In the genomic region with DNA sequence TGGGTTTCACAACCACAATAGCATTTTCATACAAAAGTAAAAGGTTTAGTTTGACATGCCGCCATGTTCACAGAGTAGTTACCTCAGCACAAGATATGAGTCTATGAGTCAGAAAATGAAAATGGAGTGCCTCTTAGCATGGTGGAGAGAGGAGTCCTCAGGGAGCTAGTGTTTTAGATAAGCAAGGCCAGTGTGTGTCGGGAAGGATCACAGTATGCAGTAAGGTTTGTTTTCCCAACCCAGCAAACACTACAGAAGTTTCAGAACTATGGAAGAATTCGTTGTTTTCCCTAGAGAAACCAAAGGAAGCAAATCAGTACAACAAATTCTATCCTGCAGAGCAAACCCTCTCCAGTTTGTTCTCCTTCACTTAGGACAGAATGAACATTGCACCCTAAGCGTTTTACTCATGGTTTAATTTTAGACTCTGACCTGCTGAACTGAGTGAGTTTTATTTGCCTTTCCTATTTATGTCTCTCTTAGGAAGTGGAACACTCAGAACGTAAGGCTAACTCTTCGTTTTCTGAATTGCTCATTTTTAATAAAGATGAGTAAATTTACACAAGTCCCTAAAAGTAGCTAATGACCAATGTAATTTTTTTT, we compare ENCODE assay signal across 14 mouse cellular contexts. TPM values are rescaled to one million over a fixed set of nuclear protein-coding genes. Genes with fewer than 3 reads are reported as not detected.
A peak's percentile ranks its signal among the peaks of the same experiment; 100 is the strongest.
DNase-seq lines count a peak whose midpoint lies in the region; ATAC-seq and TF ChIP-seq lines count a peak whose summit lies in the region.
"Had no signal": no experiment of that assay in that cellular context is flagged by ENCODE, and none has a peak within 500 bp of the region (broad histone marks: within the 10 kb centered on the region; RNA-seq: fewer than 3 reads in every experiment).

No protein-coding gene starts in this region.

- WGBS in midbrain, postnatal 0 days = 84% methylated on average over 6 of the region's 6 CpGs
- 91% methylated on average over 6 of the region's 6 CpGs for WGBS in midbrain, embryonic 14.5 days
- 62% methylated on average over 6 of the region's 6 CpGs for WGBS in intestine, embryonic 16.5 days
- WGBS in small intestine, adult 2 months = 26% methylated on average over 6 of the region's 6 CpGs

- H3K27me3 ChIP-seq in midbrain, postnatal 0 days (ENCODE audit: insufficient read depth, low read length) = no peaks in the 10 kb centered on the region
- no peaks in the 10 kb centered on the region for H3K27me3 ChIP-seq in midbrain, embryonic 14.5 days (ENCODE audit: control insufficient read depth, insufficient read depth, low read length)
- H3K27me3 ChIP-seq in intestine, embryonic 16.5 days (replicated peaks; ENCODE audit: control insufficient read depth, insufficient read depth, low read length) = no peaks in the 10 kb centered on the region
- H3K27me3 ChIP-seq in small intestine, adult 2 months (ENCODE audit: control insufficient read depth, insufficient read depth, low read length) = no peaks in the 10 kb centered on the region
- H3K27me3 ChIP-seq: limb, embryonic 15.5 days had no signal

- TF ChIP-seq CTCF in midbrain, postnatal 0 days (IDR thresholded peaks at IDR 0.05) = no peak
- TF ChIP-seq CTCF in small intestine, adult 2 months (IDR thresholded peaks at IDR 0.05; ENCODE audit: extremely low read depth, insufficient read length, insufficient replicate concordance, low read depth, low read length) = no peak

- H3K27ac ChIP-seq in midbrain, postnatal 0 days (ENCODE audit: low read depth, low read length) = peak overlapping the region; percentile 32; the same call in 1 of the 2 replicates
- H3K27ac ChIP-seq in midbrain, embryonic 14.5 days (replicated peaks; ENCODE audit: low read depth, low read length) = no peak overlapping the region
- H3K27ac ChIP-seq in intestine, embryonic 16.5 days (ENCODE audit: low read length) = peak overlapping the region; percentile 72; the same call in 1 of the 2 replicates
- H3K27ac ChIP-seq in small intestine, adult 2 months (ENCODE audit: insufficient read depth, low read depth, low read length) = peak overlapping the region; percentile 98
- H3K27ac ChIP-seq: hindbrain, embryonic 10.5 days; limb, embryonic 15.5 days had no signal

- no peak overlapping the region for H3K9ac ChIP-seq in midbrain, postnatal 0 days (replicated peaks; ENCODE audit: low read length, poor library complexity, severe bottlenecking)
- no peak overlapping the region for H3K9ac ChIP-seq in midbrain, embryonic 14.5 days (replicated peaks; ENCODE audit: low read length)
- H3K9ac ChIP-seq in intestine, embryonic 16.5 days (ENCODE audit: low read depth, low read length) = no peak overlapping the region
- H3K9ac ChIP-seq: limb, embryonic 15.5 days had no signal

- no peaks in the 10 kb centered on the region for H3K9me3 ChIP-seq in midbrain, postnatal 0 days (ENCODE audit: low read length)
- H3K9me3 ChIP-seq in midbrain, embryonic 14.5 days (ENCODE audit: control insufficient read depth, low read length) = no peaks in the 10 kb centered on the region
- H3K9me3 ChIP-seq in intestine, embryonic 16.5 days (ENCODE audit: control insufficient read depth, low read length) = no peaks in the 10 kb centered on the region
- H3K9me3 ChIP-seq: hindbrain, embryonic 10.5 days; limb, embryonic 15.5 days; midbrain, embryonic 10.5 days had no signal

- no peak for TF ChIP-seq POLR2A in small intestine, adult 2 months (IDR thresholded peaks at IDR 0.05; ENCODE audit: low read depth, low read length)

- ATAC-seq in midbrain, postnatal 0 days (ENCODE audit: low FRiP score) = no peak
- no peak for ATAC-seq in midbrain, embryonic 14.5 days (ENCODE audit: low FRiP score, low TSS enrichment)
- no peak for ATAC-seq in intestine, embryonic 16.5 days

- peak; percentile 37 for DNase-seq in gastrocnemius, adult 18-20 months (ENCODE audit: low spot score)
- DNase-seq in gastrocnemius, postnatal 10 days = no peak
- no peak for DNase-seq in midbrain, postnatal 0 days (ENCODE audit: low spot score)
- DNase-seq in midbrain, embryonic 14.5 days = no peak
- no peak for DNase-seq in spleen, postnatal 14 days (ENCODE audit: low spot score in 2 of 2)
- no peak for DNase-seq in left cerebral cortex, postnatal 14 days (ENCODE audit: low spot score in 2 of 2)
- DNase-seq: kidney, adult 18-20 months; thymus, postnatal 14 days had no signal

- H3K36me3 ChIP-seq in midbrain, postnatal 0 days (ENCODE audit: insufficient read depth, low read length) = no peaks in the 10 kb centered on the region
- H3K36me3 ChIP-seq in midbrain, embryonic 14.5 days (ENCODE audit: control insufficient read depth, insufficient read depth, low read length) = no peaks in the 10 kb centered on the region
- no peaks in the 10 kb centered on the region for H3K36me3 ChIP-seq in intestine, embryonic 16.5 days (ENCODE audit: control insufficient read depth, insufficient read depth, low read length)
- H3K36me3 ChIP-seq in small intestine, adult 2 months (ENCODE audit: control insufficient read depth, insufficient read depth, low read length) = no peaks in the 10 kb centered on the region
- H3K36me3 ChIP-seq: hindbrain, embryonic 10.5 days; limb, embryonic 15.5 days had no signal

- H3K4me3 ChIP-seq in midbrain, postnatal 0 days (ENCODE audit: low read depth, low read length) = no peak overlapping the region
- no peak overlapping the region for H3K4me3 ChIP-seq in midbrain, embryonic 14.5 days (replicated peaks; ENCODE audit: low read depth, low read length)
- no peak overlapping the region for H3K4me3 ChIP-seq in intestine, embryonic 16.5 days (ENCODE audit: low read length)
- H3K4me3 ChIP-seq in small intestine, adult 2 months (ENCODE audit: low read depth, low read length) = no peak overlapping the region
- H3K4me3 ChIP-seq: hindbrain, embryonic 10.5 days; limb, embryonic 15.5 days had no signal

- H3K4me1 ChIP-seq in midbrain, postnatal 0 days (ENCODE audit: insufficient read depth, low read length) = no peaks in the 10 kb centered on the region
- H3K4me1 ChIP-seq in midbrain, embryonic 14.5 days (ENCODE audit: control insufficient read depth, insufficient read depth, low read length) = 0 out of 2 replicates have a peak, but pooled peaks cover 3% of the 10 kb centered on the region
- no peaks in the 10 kb centered on the region; the same call in 1 of the 2 replicates for H3K4me1 ChIP-seq in intestine, embryonic 16.5 days (ENCODE audit: control insufficient read depth, insufficient read depth, low read length)
- peaks cover 3% of the 10 kb centered on the region for H3K4me1 ChIP-seq in small intestine, adult 2 months (ENCODE audit: control insufficient read depth, insufficient read depth, insufficient read length, low read length)
- H3K4me1 ChIP-seq: limb, embryonic 15.5 days had no signal

- intact Hi-C loops in left cerebral cortex, postnatal 14 days (cut with DNase I) = loop anchor here (5.0 kb wide), 1 partner anchor 46 kb away; no protein-coding TSS in a partner anchor

- H3K4me2 ChIP-seq in midbrain, postnatal 0 days (ENCODE audit: low read depth, low read length, poor library complexity, severe bottlenecking) = no peak overlapping the region
- no peak overlapping the region for H3K4me2 ChIP-seq in midbrain, embryonic 14.5 days (ENCODE audit: low read length)
- no peak overlapping the region for H3K4me2 ChIP-seq in intestine, embryonic 16.5 days (ENCODE audit: low read depth, low read length)
- H3K4me2 ChIP-seq: limb, embryonic 15.5 days had no signal

RNA-seq across cellular contexts. Expression of a gene that starts 1.8 kb away (rescaled TPM):
- 10 to 100 TPM in 1 of 2 experiments, 1 to 10 TPM in 1; 8.8 to 11.5 TPM for total RNA-seq in gastrocnemius, adult 18-20 months (2021)
- total RNA-seq in gastrocnemius, postnatal 10 days (2021) = 1 to 10 TPM; 6.3 to 6.5 TPM
- 4.1 and 6.0 TPM in 2 replicates for total RNA-seq in midbrain, postnatal 0 days (2014; rRNA removed)
- polyA plus RNA-seq in midbrain, postnatal 0 days (2015; fragmentation: Nextera tagmentation; extraction: Ambion mirVana) = 1.4 and 1.6 TPM in 2 replicates
- 2.3 and 3.9 TPM in 2 replicates for polyA plus RNA-seq in midbrain, embryonic 14.5 days (2014; fragmentation: Nextera tagmentation; extraction: Ambion mirVana)
- polyA plus RNA-seq in intestine, embryonic 16.5 days (2015; fragmentation: Nextera tagmentation; extraction: Ambion mirVana) = 2.6 and 3.1 TPM in 2 replicates
- 0.85 and 1.3 TPM in 2 replicates for polyA plus RNA-seq in small intestine, adult 2 months (2012; rRNA removed)
- 1 to 10 TPM; 8.6 to 9.0 TPM for total RNA-seq in left cerebral cortex, postnatal 14 days (2021)

RNA-seq across cellular contexts. Expression of a gene that starts 34.0 kb away (rescaled TPM):
- total RNA-seq in gastrocnemius, adult 18-20 months (2021) = 100 to 1,000 TPM; 101 to 113 TPM
- 100 to 1,000 TPM; 131 to 143 TPM for total RNA-seq in gastrocnemius, postnatal 10 days (2021)
- total RNA-seq in midbrain, postnatal 0 days (2014; rRNA removed) = 64.7 and 86.4 TPM in 2 replicates
- 64.0 and 68.6 TPM in 2 replicates for polyA plus RNA-seq in midbrain, postnatal 0 days (2015; fragmentation: Nextera tagmentation; extraction: Ambion mirVana)
- polyA plus RNA-seq in midbrain, embryonic 14.5 days (2014; fragmentation: Nextera tagmentation; extraction: Ambion mirVana) = 72.5 and 88.4 TPM in 2 replicates
- polyA plus RNA-seq in intestine, embryonic 16.5 days (2015; fragmentation: Nextera tagmentation; extraction: Ambion mirVana) = 82.3 and 85.4 TPM in 2 replicates
- 9.2 and 14.6 TPM in 2 replicates for polyA plus RNA-seq in small intestine, adult 2 months (2012; rRNA removed)
- 10 to 100 TPM; 68.6 to 69.7 TPM for total RNA-seq in left cerebral cortex, postnatal 14 days (2021)

RNA-seq across cellular contexts. Expression of a gene that starts 57.4 kb away (rescaled TPM):
- total RNA-seq in gastrocnemius, adult 18-20 months (2021) = 1 to 10 TPM; 4.4 to 4.7 TPM
- total RNA-seq in gastrocnemius, postnatal 10 days (2021) = 10 to 100 TPM in 1 of 2 experiments, 1 to 10 TPM in 1; 7.1 to 10.8 TPM
- 71.4 and 86.4 TPM in 2 replicates for total RNA-seq in midbrain, postnatal 0 days (2014; rRNA removed)
- 38.2 and 39.1 TPM in 2 replicates for polyA plus RNA-seq in midbrain, postnatal 0 days (2015; fragmentation: Nextera tagmentation; extraction: Ambion mirVana)
- polyA plus RNA-seq in midbrain, embryonic 14.5 days (2014; fragmentation: Nextera tagmentation; extraction: Ambion mirVana) = 73.7 and 85.6 TPM in 2 replicates
- polyA plus RNA-seq in intestine, embryonic 16.5 days (2015; fragmentation: Nextera tagmentation; extraction: Ambion mirVana) = 28.9 and 31.2 TPM in 2 replicates
- polyA plus RNA-seq in small intestine, adult 2 months (2012; rRNA removed) = 12.0 and 31.8 TPM in 2 replicates
- 10 to 100 TPM; 20.4 to 22.1 TPM for total RNA-seq in left cerebral cortex, postnatal 14 days (2021)

RNA-seq across cellular contexts. Expression of a gene that starts 57.5 kb away (rescaled TPM):
- not detected for total RNA-seq in gastrocnemius, adult 18-20 months (2021)
- under 1 TPM; 0.19 to 0.36 TPM for total RNA-seq in gastrocnemius, postnatal 10 days (2021)
- total RNA-seq in midbrain, postnatal 0 days (2014; rRNA removed) = 0.60 TPM in 1 of 2 replicates, not detected in the other
- 0.22 and 0.25 TPM in 2 replicates for polyA plus RNA-seq in midbrain, postnatal 0 days (2015; fragmentation: Nextera tagmentation; extraction: Ambion mirVana)
- 0.09 and 0.47 TPM in 2 replicates for polyA plus RNA-seq in midbrain, embryonic 14.5 days (2014; fragmentation: Nextera tagmentation; extraction: Ambion mirVana)
- 0.09 and 0.15 TPM in 2 replicates for polyA plus RNA-seq in intestine, embryonic 16.5 days (2015; fragmentation: Nextera tagmentation; extraction: Ambion mirVana)
- polyA plus RNA-seq in small intestine, adult 2 months (2012; rRNA removed) = not detected in 2 replicates
- total RNA-seq in left cerebral cortex, postnatal 14 days (2021) = under 1 TPM; 0.33 to 0.36 TPM
- polyA plus RNA-seq: limb, embryonic 15.5 days; neural tube, embryonic 11.5 days had no signal
